Mouse (Mus musculus) heart, postnatal 0 days (tissue): ENCODE measurements around the gene Col26a1. TPM values are rescaled to one million over a fixed set of nuclear protein-coding genes. Genes with fewer than 3 reads are reported as not detected.
A peak's percentile ranks its signal among the peaks of the same experiment; 100 is the strongest.

Experiments used
- ATAC-seq: fragments of 200-750 bp; cut with Nextera tagmentation; 2 replicates; pipeline ENCODE4 v1.8.0; 2017; ENCODE audit warnings: low read depth, moderate number of reproducible peaks, moderate library complexity; ENCODE audit not compliant: insufficient read depth
- DNase-seq: peaks from one replicate; pipeline ENCODE4 v3.0.0-alpha.2; 2016; ENCODE audit warnings: low spot score
- H3K27ac ChIP-seq: fragments of 300-500 bp; sonication (generic); 2 replicates; pipeline ENCODE4 v1.5.1; 2014; ENCODE audit warnings: low read depth, mild to moderate bottlenecking
- H3K27me3 ChIP-seq: fragments of 300-500 bp; sonication (generic); 2 replicates; pipeline ENCODE4 v1.6.1; 2014; ENCODE audit warnings: low read length, mixed read lengths; ENCODE audit not compliant: control insufficient read depth, insufficient read depth
- H3K36me3 ChIP-seq: fragments of 300-500 bp; sonication (generic); replicated peaks from 2 replicates; pipeline ENCODE4 v1.6.1; 2014; ENCODE audit warnings: low read length, mixed read lengths; ENCODE audit not compliant: control insufficient read depth, insufficient read depth
- H3K4me1 ChIP-seq: fragments of 300-500 bp; sonication (generic); 2 replicates; pipeline ENCODE4 v1.6.1; 2014; ENCODE audit warnings: antibody characterized with exemption; ENCODE audit not compliant: control insufficient read depth, insufficient read depth
- H3K4me2 ChIP-seq: fragments of 300-500 bp; sonication (generic); 2 replicates; pipeline ENCODE4 v1.6.1; 2014; ENCODE audit warnings: low read depth, mild to moderate bottlenecking, low read length, moderate library complexity
- H3K4me3 ChIP-seq: fragments of 300-500 bp; sonication (generic); 2 replicates; pipeline ENCODE4 v1.5.1; 2014; ENCODE audit warnings: low read depth, low read length
- H3K9ac ChIP-seq: fragments of 300-500 bp; sonication (generic); replicated peaks from 2 replicates; pipeline ENCODE4 v1.6.1; 2014; ENCODE audit warnings: low read depth, low read length, mixed read lengths
- H3K9me3 ChIP-seq: fragments of 300-500 bp; sonication (generic); replicated peaks from 2 replicates; pipeline ENCODE4 v1.6.1; 2016; ENCODE audit warnings: low read length; ENCODE audit not compliant: control insufficient read depth
- CTCF ChIP-seq: IDR thresholded peaks from 2 replicates; pipeline ENCODE4 v1.5.1; 2016; ENCODE audit warnings: antibody characterized with exemption, control low read depth, low read depth
- EP300 ChIP-seq: IDR thresholded peaks from 2 replicates; pipeline ENCODE4 v1.6.1; 2016; ENCODE audit warnings: antibody characterized with exemption, low read depth
- WGBS: fragments of 180-500 bp; shearing (Covaris S2); extraction: QIAGEN DNeasy Blood & Tissue Kit; methylation state at CpG from one replicate; pipeline ENCODE4 v1.1.7; 2014; 5-methylcytosine and 5-hydroxymethylcytosine counted together
- polyA plus RNA-seq: library from polyadenylated mRNA; unstranded; fragments of >200 nt; fragmentation: Nextera tagmentation; extraction: Ambion mirVana; gene quantifications from 2 replicates; pipeline ENCODE4 v1.2.1, GENCODE M21; 2015
- total RNA-seq: library from RNA; depleted of rRNA; stranded (reverse); fragments of >200 nt; gene quantifications from 2 replicates; pipeline ENCODE4 v1.2.3, GENCODE M21; 2014; ENCODE audit warnings: low replicate concordance

Col26a1 gene
- total and polyA plus RNA-seq, 2 experiments from 2014 or later, result 4.1 to 9.9 TPM

- Histone ChIP-seq H3K27me3 (peaks cover 21% of the 10 kb centered on the region), H3K9me3 (no peaks in the 10 kb centered on the region), H3K9ac (no peak overlapping the region), H3K27ac (peak overlapping the region; percentile 34; the same call in 1 of the 2 replicates), H3K36me3 (no peaks in the 10 kb centered on the region), H3K4me2 (peak overlapping the region; percentile 35), H3K4me3 (no peak overlapping the region), H3K4me1 (no peaks in the 10 kb centered on the region)
- WGBS, result 41% methylated on average over 19 of the region's 19 CpGs
- TF ChIP-seq EP300, result no peak
- no peak for TF ChIP-seq CTCF
- DNase-seq (peak; percentile 28), ATAC-seq (no peak)
Observed at GRCm38 (mm10) chr5:136888539-136889355, 5.7 kb upstream of the Col26a1 start.

- DNase-seq (peak; percentile 17), ATAC-seq (no peak)
- Histone ChIP-seq H3K36me3 (no peaks in the 10 kb centered on the region), H3K4me3 (no peak overlapping the region), H3K9me3 (no peaks in the 10 kb centered on the region), H3K9ac (no peak overlapping the region), H3K4me1 (peaks cover 11% of the 10 kb centered on the region; the same call in 1 of the 2 replicates), H3K27ac (no peak overlapping the region), H3K27me3 (peaks cover 39% of the 10 kb centered on the region), H3K4me2 (no peak overlapping the region)
- no peak for TF ChIP-seq CTCF
- no peak for TF ChIP-seq EP300
- WGBS, result 35% methylated on average over 7 of the region's 7 CpGs
Observed at GRCm38 (mm10) chr5:136886957-136887356, 3.9 kb upstream of the Col26a1 start.

- H3K9ac ChIP-seq, result no peak overlapping the region
- ATAC-seq (no peak), DNase-seq (no peak)
- H3K36me3 ChIP-seq, result no peaks in the 10 kb centered on the region
- peaks cover 15% of the 10 kb centered on the region; the same call in 1 of the 2 replicates for H3K4me1 ChIP-seq
- peak overlapping the region; percentile 64 for H3K4me2 ChIP-seq
- TF ChIP-seq EP300 (no peak), CTCF (no peak)
- H3K9me3 ChIP-seq, result no peaks in the 10 kb centered on the region
- H3K27ac ChIP-seq, result no peak overlapping the region
- peak overlapping the region; percentile 38 for H3K4me3 ChIP-seq
- 3% methylated on average over 47 of the region's 47 CpGs for WGBS
- H3K27me3 ChIP-seq, result peaks cover 53% of the 10 kb centered on the region
Observed at GRCm38 (mm10) chr5:136882055-136882787, 788 bp downstream of the Col26a1 start.

GRCm38 (mm10) chr5:136881380-136882009 is 1.5 kb downstream of the Col26a1 start:
- peak overlapping the region; percentile 64 for H3K4me2 ChIP-seq
- peak overlapping the region; percentile 38 for H3K4me3 ChIP-seq
- H3K9me3 ChIP-seq, result no peaks in the 10 kb centered on the region
- DNase-seq, result peak; percentile 59
- H3K36me3 ChIP-seq, result no peaks in the 10 kb centered on the region
- peaks cover 15% of the 10 kb centered on the region; the same call in 1 of the 2 replicates for H3K4me1 ChIP-seq
- no peak overlapping the region for H3K27ac ChIP-seq
- ATAC-seq, result peak; percentile 56; the same call in 1 of the 2 replicates
- WGBS, result 4% methylated on average over 38 of the region's 39 CpGs
- peak; percentile 82 for TF ChIP-seq CTCF
- TF ChIP-seq EP300, result no peak
- H3K9ac ChIP-seq, result no peak overlapping the region
- H3K27me3 ChIP-seq, result peaks cover 53% of the 10 kb centered on the region

GRCm38 (mm10) chr5:136880101-136880500 is 2.9 kb downstream of the Col26a1 start:
- ATAC-seq, result no peak
- Histone ChIP-seq H3K4me3 (no peak overlapping the region), H3K4me1 (peaks cover 15% of the 10 kb centered on the region; the same call in 1 of the 2 replicates), H3K9me3 (no peaks in the 10 kb centered on the region), H3K27ac (no peak overlapping the region), H3K9ac (no peak overlapping the region), H3K27me3 (peaks cover 46% of the 10 kb centered on the region), H3K36me3 (no peaks in the 10 kb centered on the region), H3K4me2 (no peak overlapping the region)
- TF ChIP-seq EP300, result no peak
- no peak for TF ChIP-seq CTCF
- DNase-seq, result no peak
- 65% methylated on average over 8 of the region's 8 CpGs for WGBS
